Mouse (Mus musculus) adrenal gland, adult 2 months (tissue): ENCODE results near the gene Parp2. TPM values are rescaled to one million over a fixed set of nuclear protein-coding genes. Genes with fewer than 3 reads are reported as not detected.
"Not testable (repeated sequence)": the region's sequence is repeated elsewhere in the genome, so short reads cannot be mapped to it uniquely, and the experiment has no call there.

Source experiments
- DNase-seq: peaks from one replicate; pipeline ENCODE4 v3.0.0; 2021
- polyA plus RNA-seq: library from polyadenylated mRNA; depleted of rRNA; stranded (reverse); fragments of >200 nt; gene quantifications from 2 replicates; pipeline ENCODE4 v1.2.3, GENCODE M21; 2012; rRNA removed
- total RNA-seq, 2 experiments: library from RNA; stranded (reverse); gene quantifications; 2 replicates each; pipeline ENCODE4 v1.2.3; 2021

Parp2 gene
- total and polyA plus RNA-seq, 3 experiments: 4.0 to 26.0 (median 22.3) TPM

DNA sequence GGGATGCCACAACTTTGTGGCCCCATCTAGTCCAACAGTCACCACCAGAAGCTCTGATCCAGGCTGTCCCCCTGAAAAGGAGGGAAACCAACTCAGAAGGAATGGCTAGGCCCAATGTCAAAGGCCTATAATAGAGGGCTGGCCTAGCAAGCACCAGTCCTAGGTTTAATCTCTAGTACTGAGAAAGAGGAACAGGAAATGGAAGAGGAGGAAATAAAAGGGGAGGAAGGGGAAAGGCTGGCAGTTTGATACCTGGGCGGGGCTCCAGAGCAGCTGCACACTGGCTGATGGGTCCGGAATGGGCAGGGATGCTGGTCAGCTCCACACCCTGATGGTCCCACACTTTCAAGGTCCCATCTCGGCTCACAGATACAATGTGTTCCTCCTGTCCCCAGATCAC lies 22.2 kb downstream of the Parp2 start:
- DNase-seq: no peak

DNA sequence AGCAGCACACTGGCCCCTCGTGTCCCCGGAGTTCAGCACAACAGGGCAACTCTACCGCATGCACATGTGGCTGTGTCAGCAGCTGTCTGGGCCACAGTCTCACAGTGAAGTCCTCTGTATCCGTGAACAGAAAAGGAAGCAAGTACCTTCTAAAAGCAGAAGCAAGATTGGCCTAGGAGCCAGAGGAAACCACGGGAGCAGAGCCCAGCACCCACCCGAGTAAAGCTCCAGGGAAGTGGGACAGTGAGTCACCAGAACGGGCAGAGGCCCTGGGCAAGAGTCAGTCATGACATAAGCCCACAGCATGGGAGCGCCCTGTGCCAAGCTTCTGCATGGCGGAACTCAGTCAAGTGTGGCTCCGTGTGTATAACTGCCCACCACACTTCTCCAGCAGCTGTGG lies 26.3 kb downstream of the Parp2 start:
- peak; percentile 57 for DNase-seq

DNA sequence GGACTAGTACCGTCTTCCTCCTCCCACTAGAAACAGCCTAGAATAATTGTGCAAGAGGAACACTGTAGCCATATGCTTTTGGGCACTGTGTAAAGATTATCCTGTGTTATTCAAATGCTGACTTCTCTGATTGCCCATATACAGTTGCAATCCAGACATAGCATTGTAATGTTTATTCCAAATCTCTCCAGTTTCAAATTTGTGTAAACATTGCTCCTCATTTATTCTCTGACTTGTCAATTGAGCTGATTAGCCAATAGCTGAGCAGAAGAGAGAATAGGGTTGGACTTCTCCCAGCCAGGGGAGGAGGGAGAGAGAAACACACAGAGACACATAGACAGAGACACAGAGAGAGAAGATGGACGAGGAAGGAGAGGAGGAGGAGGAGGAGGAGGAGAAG lies 26.8 kb downstream of the Parp2 start:
- no peak for DNase-seq

DNA sequence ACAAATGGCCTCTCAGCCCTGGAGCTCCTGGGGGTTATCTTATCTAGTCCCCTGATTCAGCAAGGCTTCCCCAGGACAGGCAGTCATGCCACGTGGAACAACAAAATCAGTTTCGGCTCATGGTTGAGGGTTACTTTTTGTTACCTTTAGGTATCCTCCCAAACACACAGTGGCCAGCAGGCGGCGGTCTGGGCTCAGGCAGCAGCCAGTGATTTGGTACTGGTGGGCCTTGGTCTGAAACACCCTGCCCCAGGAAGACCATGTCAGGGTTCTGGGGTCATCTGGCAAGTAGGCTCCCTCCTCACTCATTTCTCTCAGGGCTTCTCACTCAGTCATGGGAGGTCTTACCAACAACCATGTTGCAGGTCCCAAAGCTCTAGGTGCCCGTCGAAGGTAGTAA lies 29.6 kb downstream of the Parp2 start:
- DNase-seq: no peak

DNA sequence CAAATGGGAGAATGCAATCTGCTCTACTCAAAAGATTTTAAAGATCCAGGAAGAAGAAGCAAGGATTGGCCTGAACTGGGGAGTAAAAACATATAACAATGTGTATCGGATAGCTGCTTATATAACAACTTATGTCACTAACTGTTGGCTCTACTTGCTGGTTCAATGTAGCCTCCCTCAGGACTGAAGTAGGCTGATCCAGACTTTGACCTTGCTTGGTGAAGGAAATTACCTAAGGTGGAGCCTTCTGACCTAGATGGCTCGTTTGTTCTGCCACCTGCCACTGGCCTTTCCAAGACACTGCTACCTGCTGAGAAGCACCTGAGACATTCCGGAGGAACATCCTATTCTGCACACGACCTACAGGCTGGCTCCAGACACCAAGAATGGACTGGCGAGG lies 48.1 kb downstream of the Parp2 start:
- no peak for DNase-seq

DNA sequence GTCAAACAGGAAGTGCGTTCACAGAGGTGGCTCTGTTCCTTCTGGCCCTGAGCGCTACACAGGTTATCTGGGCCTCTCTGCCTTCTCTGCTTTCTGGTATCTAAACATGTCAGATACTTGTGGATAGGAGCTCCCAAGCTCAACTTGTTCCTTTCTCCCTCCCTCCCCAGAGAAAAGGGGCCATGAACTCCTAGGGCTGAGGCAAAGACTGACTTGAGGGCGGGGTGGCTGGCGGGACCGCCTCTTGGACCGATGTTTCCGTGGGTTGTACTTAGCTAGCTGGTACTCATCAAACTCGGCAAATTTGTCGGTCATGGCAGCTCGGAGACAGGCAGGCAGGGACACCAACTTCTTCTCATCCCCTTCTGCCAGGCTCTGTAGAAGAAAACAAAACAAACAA lies 55.0 kb downstream of the Parp2 start:
- no peak for DNase-seq

DNA sequence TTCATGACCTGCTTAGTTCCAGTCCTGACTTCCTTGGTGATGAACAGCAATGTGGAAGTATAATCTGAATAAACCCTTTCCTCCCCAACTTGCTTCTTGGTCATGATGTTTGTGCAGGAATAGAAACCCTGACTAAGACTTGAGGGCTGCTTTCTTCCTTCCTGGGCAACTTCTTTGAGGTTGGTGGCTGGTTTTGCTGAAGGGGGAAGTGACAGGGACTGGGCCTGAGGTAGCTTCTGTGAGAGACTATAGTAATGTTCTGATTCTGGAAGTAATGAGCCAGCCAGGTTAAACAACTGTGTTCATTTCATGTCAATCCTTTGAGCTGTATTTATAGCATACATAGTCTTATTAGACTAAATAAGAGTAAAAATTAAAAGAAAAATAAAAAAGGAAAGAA lies 57.4 kb downstream of the Parp2 start:
- not testable (repeated sequence) for DNase-seq

DNA sequence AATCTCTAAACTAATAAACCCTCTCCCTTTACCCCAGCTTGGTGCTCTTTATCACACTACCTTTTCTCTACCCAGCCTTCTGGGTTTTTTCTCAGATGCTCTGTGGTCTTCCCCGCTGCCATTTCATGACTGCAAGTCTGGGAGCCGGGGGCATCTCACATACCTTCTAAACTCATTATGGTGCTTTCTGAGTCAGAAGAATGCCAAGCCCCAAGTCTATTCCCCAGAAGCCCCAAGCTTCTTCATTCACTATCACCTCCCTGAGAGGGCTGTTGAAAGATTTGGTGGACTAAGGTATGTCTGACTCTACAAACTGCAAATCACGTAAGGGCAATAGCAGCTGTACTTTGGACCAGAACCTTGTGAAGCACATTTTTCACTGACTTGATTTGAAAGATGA lies 59.3 kb downstream of the Parp2 start:
- DNase-seq: no peak

DNA sequence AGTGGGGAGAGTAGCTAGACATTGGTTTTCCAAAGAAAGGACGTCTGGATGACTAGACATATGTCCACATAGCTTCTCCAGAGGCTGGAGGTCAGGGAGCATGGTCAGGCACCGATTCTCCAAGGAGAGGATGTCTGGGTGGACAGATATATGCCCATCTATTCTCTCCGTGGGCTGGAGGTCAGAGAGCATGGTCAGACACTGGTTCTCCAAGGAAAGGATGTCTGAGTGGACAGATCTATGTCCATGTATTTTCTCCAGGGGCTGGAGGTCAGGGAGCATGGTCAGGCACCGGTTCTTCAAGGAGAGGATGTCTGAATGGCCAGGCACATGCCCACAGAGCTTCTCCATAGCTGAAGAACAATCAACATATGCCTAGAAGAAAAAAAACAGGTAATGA lies 60.6 kb downstream of the Parp2 start:
- DNase-seq: no peak

DNA sequence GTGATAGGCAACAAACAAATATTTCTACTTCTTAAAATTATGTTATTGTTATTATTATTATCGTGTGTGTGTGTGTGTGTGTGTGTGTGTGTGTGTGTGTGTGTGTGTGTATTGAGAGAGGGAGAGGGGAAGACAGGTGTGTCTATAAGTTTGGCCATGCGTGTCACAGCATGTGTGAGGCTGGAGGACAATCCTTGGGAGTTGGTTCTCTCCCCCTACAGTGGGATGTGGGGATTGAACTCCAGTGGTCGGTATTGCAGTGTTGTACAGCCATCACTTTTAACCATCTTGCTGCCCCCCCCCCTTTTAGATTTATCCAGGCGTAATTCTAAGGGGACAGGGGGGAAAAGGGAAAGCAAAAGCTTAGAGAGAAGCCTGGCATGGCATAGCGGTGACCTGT lies 61.0 kb downstream of the Parp2 start:
- no peak for DNase-seq

DNA sequence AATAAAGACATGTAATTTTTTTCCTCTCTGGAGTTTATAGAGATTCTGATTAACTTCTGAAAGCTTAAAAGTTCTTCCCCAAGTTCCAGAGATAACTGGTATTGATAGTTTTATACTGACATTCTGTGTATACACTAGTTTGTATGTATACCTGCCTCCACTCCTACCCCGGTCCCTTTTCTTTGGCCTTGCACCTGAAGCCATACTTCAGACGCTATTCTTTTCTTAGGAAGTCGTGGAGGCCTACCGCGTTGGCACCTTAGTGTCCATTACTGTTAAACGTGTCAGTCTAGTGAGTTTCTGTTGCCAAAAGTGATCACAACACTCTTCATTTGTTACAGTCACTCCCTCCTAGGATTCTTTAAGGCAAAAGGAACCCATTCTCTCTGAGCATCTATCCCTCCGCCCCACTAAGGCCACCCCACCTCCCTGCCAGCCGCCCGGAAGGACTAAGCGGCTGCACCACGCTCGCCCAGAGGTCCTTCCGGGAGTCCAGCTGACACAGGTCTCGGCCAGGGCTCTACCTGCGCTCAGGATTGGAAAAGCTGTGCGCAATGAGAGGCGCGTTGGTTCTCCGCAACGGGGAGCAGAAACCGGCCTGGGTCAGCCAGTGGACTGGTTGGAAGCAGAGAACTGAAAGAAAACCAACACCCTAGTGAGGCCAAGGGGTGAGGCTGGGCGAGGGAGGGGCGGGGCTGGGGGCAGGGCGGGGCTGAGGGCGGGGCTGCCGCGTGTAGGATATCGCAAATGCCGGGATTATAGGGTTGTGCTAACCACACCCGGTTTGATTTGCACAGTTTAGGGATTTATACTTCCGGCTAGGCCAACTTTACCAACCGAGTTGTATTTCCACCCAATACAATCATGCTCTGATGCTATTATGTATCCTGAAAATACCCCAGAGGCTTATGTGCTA lies 62.5 kb downstream of the Parp2 start, which contains the start of gene Tep1:
Tep1 (minus strand) TSS at position 672 of the 916 bp plus-strand sequence.
- peak; percentile 89 for DNase-seq

DNA sequence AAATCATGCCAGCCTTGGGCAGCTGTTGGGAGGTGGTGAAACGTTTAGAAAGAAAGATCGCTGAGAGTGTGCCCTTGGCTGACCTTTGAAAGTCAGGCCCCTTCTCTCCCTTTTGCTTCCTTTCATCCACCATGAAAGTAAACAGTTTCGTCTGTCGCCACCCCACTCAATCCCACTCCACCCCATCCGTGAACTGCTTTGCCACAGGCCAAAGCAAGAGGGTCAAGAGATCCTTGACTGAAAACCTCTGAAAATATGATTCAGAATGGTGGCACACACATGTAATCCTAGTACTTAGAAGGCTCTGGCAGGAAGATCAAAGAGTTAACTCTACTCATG lies 63.1 kb downstream of the Parp2 start:
- no peak for DNase-seq

Other genes with a start within 250 kb of the Parp2 start
- gene Olfr744, start 193.0 kb upstream of the Parp2 start, total RNA-seq: not detected
- not detected in 2 replicates for gene Olfr744, start 193.0 kb upstream of the Parp2 start, polyA plus RNA-seq
- not detected for gene Olfr745, start 168.5 kb upstream of the Parp2 start, total RNA-seq
- gene Olfr745, start 168.5 kb upstream of the Parp2 start, polyA plus RNA-seq: not detected in 2 replicates
- not detected for gene Olfr746, start 160.8 kb upstream of the Parp2 start, total RNA-seq
- gene Olfr746, start 160.8 kb upstream of the Parp2 start, polyA plus RNA-seq: not detected in 2 replicates
- not detected for gene Olfr747, start 114.6 kb upstream of the Parp2 start, total RNA-seq
- gene Olfr747, start 114.6 kb upstream of the Parp2 start, polyA plus RNA-seq: not detected in 2 replicates
- not detected for gene Olfr748, start 100.5 kb upstream of the Parp2 start, total RNA-seq
- gene Olfr748, start 100.5 kb upstream of the Parp2 start, polyA plus RNA-seq: not detected in 2 replicates
- gene Olfr749, start 62.7 kb upstream of the Parp2 start, total RNA-seq: not detected
- gene Olfr749, start 62.7 kb upstream of the Parp2 start, polyA plus RNA-seq: not detected in 2 replicates
- gene Ttc5, start 22.3 kb upstream of the Parp2 start, total RNA-seq: 10 to 100 TPM; 29.6 to 45.5 TPM
- gene Ttc5, start 22.3 kb upstream of the Parp2 start, polyA plus RNA-seq: 14.1 and 15.5 TPM in 2 replicates
- not detected for gene Ccnb1ip1, start 109 bp upstream of the Parp2 start, total RNA-seq
- gene Ccnb1ip1, start 109 bp upstream of the Parp2 start, polyA plus RNA-seq: not detected in 2 replicates
- 10 to 100 TPM; 15.5 to 17.5 TPM for gene Tep1, start 62.7 kb downstream of the Parp2 start, total RNA-seq
- gene Tep1, start 62.7 kb downstream of the Parp2 start, polyA plus RNA-seq: 16.0 and 18.9 TPM in 2 replicates
- 1 to 10 TPM in 1 of 2 experiments, under 1 TPM in 1; 0.46 to 1.0 TPM for gene Klhl33, start 89.7 kb downstream of the Parp2 start, total RNA-seq
- 0.45 and 1.0 TPM in 2 replicates for gene Klhl33, start 89.7 kb downstream of the Parp2 start, polyA plus RNA-seq
- 10 to 100 TPM; 37.7 to 45.0 TPM for gene Osgep, start 117.1 kb downstream of the Parp2 start, total RNA-seq
- 149 and 171 TPM in 2 replicates for gene Osgep, start 117.1 kb downstream of the Parp2 start, polyA plus RNA-seq
- 10 to 100 TPM; 54.7 to 80.9 TPM for gene Apex1, start 117.1 kb downstream of the Parp2 start, total RNA-seq
- gene Apex1, start 117.1 kb downstream of the Parp2 start, polyA plus RNA-seq: 20.9 and 27.1 TPM in 2 replicates
- gene Pip4p1, start 123.0 kb downstream of the Parp2 start, total RNA-seq: 10 to 100 TPM; 56.7 to 69.6 TPM
- gene Pip4p1, start 123.0 kb downstream of the Parp2 start, polyA plus RNA-seq: 120 and 125 TPM in 2 replicates
- 10 to 100 TPM; 31.2 to 46.1 TPM for gene Pnp, start 123.2 kb downstream of the Parp2 start, total RNA-seq
- 10.1 and 12.3 TPM in 2 replicates for gene Pnp, start 123.2 kb downstream of the Parp2 start, polyA plus RNA-seq
- gene Gm49342, start 136.7 kb downstream of the Parp2 start, total RNA-seq: 10 to 100 TPM; 45.4 to 64.1 TPM
- 2.9 and 4.5 TPM in 2 replicates for gene Gm49342, start 136.7 kb downstream of the Parp2 start, polyA plus RNA-seq
- 1 to 10 TPM; 1.5 to 2.5 TPM for gene Pnp2, start 148.2 kb downstream of the Parp2 start, total RNA-seq
- gene Pnp2, start 148.2 kb downstream of the Parp2 start, polyA plus RNA-seq: 0.37 and 0.49 TPM in 2 replicates
- gene Rnase10, start 199.9 kb downstream of the Parp2 start, total RNA-seq: under 1 TPM; 0.24 to 0.26 TPM
- gene Rnase10, start 199.9 kb downstream of the Parp2 start, polyA plus RNA-seq: not detected in 2 replicates
- gene Rnase9, start 234.0 kb downstream of the Parp2 start, total RNA-seq: not detected
- gene Rnase9, start 234.0 kb downstream of the Parp2 start, polyA plus RNA-seq: not detected in 2 replicates
- not detected for gene Rnase11, start 242.3 kb downstream of the Parp2 start, total RNA-seq
- gene Rnase11, start 242.3 kb downstream of the Parp2 start, polyA plus RNA-seq: not detected in 2 replicates
- gene Rnase12, start 249.8 kb downstream of the Parp2 start, total RNA-seq: not detected
- not detected in 2 replicates for gene Rnase12, start 249.8 kb downstream of the Parp2 start, polyA plus RNA-seq